Mouse (Mus musculus) T-helper 2 cell (primary cell): ENCODE measurements around the gene Ube4b.

Source experiments
- in situ Hi-C: fragments of 300-600 bp; cut with MboI, MseI; formaldehyde crosslinking; loops from one replicate; pipeline ENCODE4 v1.15.1; 2025; ENCODE audit warnings: high pct_unique_total_duplicates

Gene Ube4b

DNA sequence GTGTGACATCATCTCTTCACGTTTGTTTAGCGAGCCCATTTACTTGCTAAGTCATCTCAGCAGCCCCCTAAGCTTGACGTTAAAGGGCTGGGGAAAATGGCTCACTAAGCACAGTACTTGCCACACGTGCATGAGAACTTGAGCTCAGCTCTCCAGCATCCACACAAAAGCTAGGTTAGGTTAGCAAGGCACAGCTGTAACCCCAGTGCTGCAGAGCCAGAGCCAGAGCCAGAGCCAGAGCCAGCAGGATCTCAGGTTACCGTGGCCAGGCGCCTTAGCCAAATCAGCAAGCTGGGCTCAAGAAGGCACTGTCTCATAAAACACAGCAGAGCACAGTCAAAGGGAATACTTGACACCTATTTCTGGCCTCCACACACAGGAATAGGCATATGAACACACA is 31.0 kb downstream of the Ube4b start:
- in situ Hi-C loops, result no loop called here

- in situ Hi-C loops, result no loop called here
These were observed 32.3 kb downstream of the Ube4b start for GRCm38 (mm10) chr4:149394292-149394691.

DNA sequence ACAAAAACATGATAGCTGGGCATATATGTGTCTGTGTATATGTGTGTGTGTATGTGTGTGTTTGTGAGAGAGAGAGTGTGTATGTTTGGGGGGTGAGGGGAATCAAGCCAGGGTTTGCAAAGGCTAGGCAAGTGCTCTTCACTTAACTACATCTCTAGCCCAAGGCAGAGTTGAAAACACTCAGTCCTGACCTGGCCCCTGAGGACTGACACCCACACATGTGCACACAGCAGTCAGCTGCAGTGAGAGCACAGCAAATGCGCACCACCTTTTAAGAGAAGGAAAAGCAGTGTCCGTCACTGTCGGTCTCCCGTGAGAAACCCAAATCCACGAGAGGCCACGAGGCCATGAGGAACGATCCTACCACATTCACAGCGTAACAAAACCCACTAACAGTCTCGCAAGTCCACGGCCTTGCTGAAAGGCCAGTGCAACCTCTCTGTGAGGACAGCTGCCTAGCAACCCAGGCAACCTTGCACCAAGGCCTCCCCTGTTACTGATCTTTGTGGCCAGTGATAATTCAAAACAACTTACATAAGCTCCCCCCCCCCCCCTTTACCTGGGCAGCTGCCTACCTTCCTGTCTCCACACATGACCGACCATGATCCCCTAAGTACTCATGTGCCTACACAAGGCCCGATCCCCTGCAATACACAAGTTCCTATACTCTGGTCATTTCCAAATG is 33.1 kb downstream of the Ube4b start:
- in situ Hi-C loops, result no loop called here

DNA sequence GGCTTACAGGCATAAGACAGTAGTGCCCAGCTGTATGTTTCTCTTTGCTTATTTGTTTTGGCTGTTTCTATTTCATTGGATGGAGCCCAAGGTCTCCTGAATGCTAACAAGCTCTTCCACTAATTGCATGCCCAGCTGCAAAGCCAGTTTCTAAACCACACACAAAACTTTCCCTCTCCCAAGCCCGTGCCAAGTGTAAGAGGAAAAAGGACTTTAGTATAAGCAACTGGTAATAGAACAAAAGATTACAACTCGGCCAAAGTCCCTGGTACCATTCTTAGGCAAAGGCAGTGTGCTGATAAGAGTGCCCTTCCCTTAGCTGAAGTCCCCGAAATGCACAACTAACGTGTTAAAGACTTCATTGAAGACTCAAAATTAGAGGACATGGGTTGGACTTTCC is 34.2 kb downstream of the Ube4b start:
- in situ Hi-C loops, result no loop called here

DNA sequence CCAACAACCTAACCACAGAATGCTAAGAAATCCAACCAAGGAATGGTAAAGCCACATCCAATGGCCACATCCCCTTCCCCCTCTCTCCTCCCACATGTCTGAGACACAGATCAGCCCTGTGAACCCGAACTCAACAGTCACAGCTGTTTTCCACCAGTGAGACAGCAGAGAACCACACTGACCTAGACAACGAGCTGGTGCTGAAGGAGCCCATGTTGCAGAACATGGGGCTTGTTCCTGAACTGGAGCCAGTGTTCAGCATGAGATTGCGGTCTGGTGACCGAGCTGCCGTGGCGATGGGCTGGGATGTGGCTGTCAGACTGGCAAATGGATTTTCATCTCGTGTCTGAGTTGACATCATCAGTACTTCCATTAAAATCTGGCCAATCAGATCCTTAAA is 45.5 kb downstream of the Ube4b start:
- in situ Hi-C loops, result no loop called here

DNA sequence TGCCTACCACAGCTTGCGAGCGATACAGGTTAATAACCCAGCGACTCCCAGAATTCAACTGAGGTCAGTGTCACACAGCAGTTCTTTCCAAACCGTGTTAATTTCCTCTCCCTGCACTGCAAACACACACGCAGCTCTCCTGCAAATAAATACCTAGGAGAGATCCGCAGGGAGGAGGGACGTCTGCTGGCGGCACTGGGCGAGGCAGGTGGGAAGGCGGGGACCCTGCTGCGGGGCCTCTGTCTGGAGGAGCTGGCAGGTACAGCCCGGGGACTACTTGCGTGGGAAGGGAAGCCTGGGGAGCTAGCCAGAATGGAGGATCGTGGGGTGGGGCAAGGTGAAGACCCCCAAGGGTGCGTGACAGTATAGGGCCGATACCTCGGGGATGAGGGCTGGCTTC is 46.7 kb downstream of the Ube4b start:
- in situ Hi-C loops, result no loop called here

- in situ Hi-C loops, result no loop called here
These were observed 47.7 kb downstream of the Ube4b start for GRCm38 (mm10) chr4:149378819-149379218.

DNA sequence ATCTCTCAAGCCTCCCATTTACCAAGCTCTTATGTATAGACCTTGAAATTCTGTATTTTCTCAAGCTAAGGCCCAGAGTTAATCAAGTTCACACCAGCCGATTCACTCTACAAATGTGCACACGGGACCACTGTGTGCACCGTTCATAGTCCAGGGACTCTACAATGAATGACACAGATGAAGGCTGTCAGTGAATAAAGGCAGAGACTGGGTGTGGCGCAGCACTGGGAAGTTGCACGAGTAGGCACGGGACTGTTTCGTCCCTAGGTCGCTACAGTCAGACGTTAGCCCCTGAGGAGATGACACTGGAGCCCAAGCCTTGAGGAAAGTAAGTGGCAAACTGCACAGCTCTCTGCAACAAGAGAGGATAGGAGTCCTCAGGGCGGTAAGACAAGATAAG is 50.5 kb downstream of the Ube4b start:
- in situ Hi-C loops, result no loop called here

DNA sequence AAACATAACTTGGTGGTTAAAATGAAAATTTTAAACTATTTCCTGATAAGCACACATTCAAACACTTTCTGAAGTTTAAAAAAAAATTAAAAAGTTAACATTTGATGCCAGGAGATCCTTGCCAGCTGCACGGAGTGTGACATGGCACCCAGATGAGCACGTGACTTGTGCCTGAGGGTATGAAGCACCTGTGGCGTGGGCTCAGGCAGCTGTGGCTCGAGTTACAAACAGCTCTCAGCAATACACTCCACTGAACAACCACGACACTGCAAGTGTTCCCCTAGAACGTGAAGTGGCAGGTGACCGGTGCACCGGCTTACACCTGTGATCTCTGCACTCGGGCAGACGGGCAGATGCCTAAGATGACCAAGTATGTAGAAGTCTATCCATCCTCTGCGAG is 51.9 kb downstream of the Ube4b start:
- in situ Hi-C loops, result no loop called here

DNA sequence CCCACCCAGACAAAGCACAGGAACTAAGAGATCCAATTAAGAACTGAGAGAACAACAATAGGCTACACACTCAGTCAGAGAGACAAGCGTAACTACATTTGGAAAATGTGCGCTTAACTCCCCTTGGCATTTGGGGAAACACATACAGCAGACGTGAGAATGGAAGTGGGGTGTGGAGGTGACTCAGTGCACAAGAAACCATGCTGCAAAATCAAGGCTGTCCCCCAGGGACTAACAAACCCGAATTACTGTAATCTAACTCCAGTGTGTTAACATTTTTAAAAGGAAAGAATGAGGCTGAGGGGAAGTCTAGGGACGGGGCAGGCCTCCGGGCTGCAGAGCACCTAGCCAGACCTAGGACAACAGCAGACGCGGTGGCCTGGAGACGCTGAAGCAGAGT is 52.6 kb downstream of the Ube4b start:
- in situ Hi-C loops, result no loop called here

GRCm38 (mm10) chr4:149373431-149373830 is 53.1 kb downstream of the Ube4b start:
- in situ Hi-C loops, result no loop called here

GRCm38 (mm10) chr4:149365702-149366370 is 60.7 kb downstream of the Ube4b start:
- in situ Hi-C loops, result no loop called here

DNA sequence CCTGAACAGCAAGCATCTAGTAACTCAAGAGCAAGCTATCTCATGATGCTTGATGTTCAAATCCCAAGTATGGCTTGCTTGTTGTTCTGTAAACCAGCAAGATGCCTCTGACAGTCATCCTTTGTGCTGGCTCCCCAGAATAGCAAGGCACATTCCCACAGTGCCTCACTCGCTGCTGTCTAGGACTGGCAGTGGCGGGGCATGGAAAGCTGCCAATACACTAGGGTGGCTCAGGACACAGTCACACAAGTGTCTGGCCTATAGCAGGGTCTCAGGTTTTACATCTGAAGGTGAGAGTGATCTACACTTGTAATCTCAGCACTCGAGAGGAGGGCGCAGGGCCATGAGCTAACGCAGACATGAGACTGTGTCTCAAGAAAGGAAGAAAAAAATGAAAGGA is 61.7 kb downstream of the Ube4b start:
- in situ Hi-C loops, result no loop called here

DNA sequence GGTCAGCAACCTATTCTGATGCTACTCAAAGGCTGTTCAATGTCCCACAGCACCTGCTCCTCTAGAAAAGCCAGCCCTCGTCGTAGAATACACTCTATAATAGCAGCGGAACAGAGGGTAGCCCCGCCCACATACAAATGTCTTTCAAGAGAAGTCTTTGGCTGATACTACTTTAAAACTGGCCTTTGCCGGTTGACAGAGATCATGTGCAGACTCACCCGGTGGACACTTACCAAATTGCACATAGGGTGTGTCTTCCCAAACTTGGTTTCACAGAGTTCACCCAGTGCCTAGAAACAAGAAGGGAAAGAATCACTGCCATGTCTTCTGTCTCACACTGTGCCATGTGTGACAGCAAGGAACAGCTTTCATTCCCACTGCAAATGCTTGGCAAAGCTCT is 65.5 kb downstream of the Ube4b start:
- in situ Hi-C loops, result no loop called here

GRCm38 (mm10) chr4:149360647-149361046 is 65.9 kb downstream of the Ube4b start:
- in situ Hi-C loops, result no loop called here

GRCm38 (mm10) chr4:149357982-149358381 is 68.6 kb downstream of the Ube4b start:
- in situ Hi-C loops, result no loop called here

GRCm38 (mm10) chr4:149354671-149355070 is 71.9 kb downstream of the Ube4b start:
- in situ Hi-C loops, result no loop called here

DNA sequence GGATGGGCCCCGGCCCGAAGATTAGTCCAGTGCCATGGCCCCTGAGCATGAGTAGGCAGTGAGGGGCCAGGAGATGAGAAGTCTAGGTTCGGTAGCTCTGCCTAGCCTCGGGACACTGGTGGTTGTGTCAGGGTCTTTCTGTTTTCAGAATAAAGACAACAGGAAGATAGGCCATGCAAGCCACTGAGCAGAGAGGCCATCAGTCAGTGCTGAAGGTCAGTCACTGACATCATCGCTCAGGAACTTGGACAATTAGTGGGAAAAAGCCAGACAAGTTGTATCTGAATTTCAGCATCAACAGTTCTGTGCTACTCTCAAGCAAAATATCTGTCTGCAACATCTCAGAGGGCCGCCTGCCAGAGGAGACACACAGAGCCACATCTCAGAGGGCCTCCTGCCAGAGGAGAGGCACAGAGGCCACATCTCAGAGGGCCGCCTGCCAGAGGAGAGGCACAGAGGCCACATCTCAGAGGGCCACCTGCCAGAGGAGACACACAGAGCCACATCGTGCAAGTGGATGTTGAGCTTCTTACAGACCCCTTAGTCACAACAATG is 74.9 kb downstream of the Ube4b start:
- in situ Hi-C loops, result no loop called here

- in situ Hi-C loops, result no loop called here
These were observed 77.6 kb downstream of the Ube4b start for GRCm38 (mm10) chr4:149348963-149349362.

- in situ Hi-C loops, result no loop called here
These were observed 80.7 kb downstream of the Ube4b start for GRCm38 (mm10) chr4:149345873-149346272.

GRCm38 (mm10) chr4:149344311-149344710 is 82.2 kb downstream of the Ube4b start:
- in situ Hi-C loops, result no loop called here

DNA sequence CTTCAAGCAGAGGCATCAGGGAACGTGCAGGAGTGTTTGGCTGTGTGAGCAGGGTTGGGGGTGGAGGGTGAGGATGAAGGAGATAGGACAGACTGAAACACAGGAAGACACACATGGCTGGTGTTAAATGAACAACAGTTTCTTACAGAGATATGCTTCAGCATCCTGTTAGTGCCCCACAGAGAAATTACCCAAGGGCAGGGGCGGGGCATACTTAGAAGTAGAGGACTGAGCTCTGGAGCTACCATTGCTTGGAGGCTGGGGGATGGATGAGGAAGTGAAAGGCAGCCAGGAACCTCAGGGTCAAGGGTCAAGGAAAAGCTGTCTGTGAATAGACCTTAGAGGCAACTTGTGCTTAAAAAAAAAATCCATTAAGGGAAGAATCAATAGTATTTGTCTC is 85.9 kb downstream of the Ube4b start:
- in situ Hi-C loops, result no loop called here
